Mouse (Mus musculus) heart, postnatal 0 days (tissue): ENCODE measurements around the gene Wnk4.

Source experiments
- CTCF ChIP-seq: IDR thresholded peaks from 2 replicates; pipeline ENCODE4 v1.5.1; 2016; ENCODE audit warnings: antibody characterized with exemption, control low read depth, low read depth
- EP300 ChIP-seq: IDR thresholded peaks from 2 replicates; pipeline ENCODE4 v1.6.1; 2016; ENCODE audit warnings: antibody characterized with exemption, low read depth

- no peak for TF ChIP-seq CTCF
- no peak for TF ChIP-seq EP300
These were observed 54.8 kb downstream of the Wnk4 start for GRCm38 (mm10) chr11:101315082-101315650.
